Mouse (Mus musculus) olfactory bulb, adult 2 months (tissue): Measurements from ENCODE around the gene Mgea5.
A peak's percentile ranks its signal among the peaks of the same experiment; 100 is the strongest.

ENCODE experiments used
- CTCF ChIP-seq: fragments of 200-500 bp; IDR thresholded peaks from 2 replicates; pipeline ENCODE4 v1.5.1; 2012; ENCODE audit warnings: low read depth, mild to moderate bottlenecking, low read length, moderate library complexity; ENCODE audit not compliant: insufficient read depth
- POLR2A ChIP-seq: fragments of 200-500 bp; IDR thresholded peaks from 2 replicates; pipeline ENCODE4 v1.6.1; 2012; ENCODE audit warnings: mild to moderate bottlenecking, low read depth, low read length, moderate library complexity; ENCODE audit not compliant: insufficient read depth

DNA sequence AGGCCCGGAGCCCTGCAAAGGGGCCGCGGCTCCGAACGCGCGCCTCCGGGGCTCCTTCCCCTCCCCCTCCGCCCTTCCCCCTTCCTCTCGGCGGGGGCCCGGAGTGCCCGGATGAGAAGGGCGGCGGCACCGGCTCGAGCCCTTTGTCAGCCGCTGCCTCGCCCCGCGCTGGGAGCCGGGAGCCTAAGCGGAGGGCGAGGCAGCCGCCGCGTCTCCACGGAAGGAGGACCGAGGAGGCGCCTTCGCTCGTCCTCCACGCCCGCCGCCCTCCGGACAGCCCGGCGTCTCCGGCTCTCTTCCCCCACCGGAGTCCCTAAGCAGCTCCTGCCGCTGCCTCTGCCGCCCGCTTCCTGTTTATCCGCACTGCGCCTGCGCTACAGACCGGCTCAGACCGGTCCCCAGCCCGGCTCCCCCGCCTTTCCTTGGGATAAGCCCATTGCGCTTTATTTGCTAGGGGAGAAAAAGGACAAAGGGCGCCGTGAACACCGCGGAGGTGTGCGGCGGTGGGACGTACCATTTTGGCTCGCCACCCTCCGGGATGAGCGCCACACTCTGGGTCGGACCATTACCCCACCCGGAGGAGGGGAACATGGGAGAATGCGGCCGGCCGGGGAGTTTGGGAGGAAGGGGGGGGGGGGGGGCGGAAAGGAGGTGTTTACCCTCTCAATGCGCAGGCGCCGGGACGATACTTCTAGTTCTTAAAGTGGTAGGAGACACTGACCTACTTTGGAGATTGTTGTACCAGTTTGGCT, at the start of gene Mgea5:
- no peak for TF ChIP-seq CTCF
- TF ChIP-seq POLR2A, result peak; percentile 96
